Mouse (Mus musculus) frontal cortex, postnatal 10 days (tissue): ENCODE results near the gene Clcn6.
"Not testable (repeated sequence)": the region's sequence is repeated elsewhere in the genome, so short reads cannot be mapped to it uniquely, and the experiment has no call there.

Experiments
- DNase-seq, 2 experiments: peaks; one replicate each; pipeline ENCODE4 v3.0.0; 2022; ENCODE audit warnings: low spot score in 2 of 2, mixed read lengths in 1 of 2

Gene Clcn6

DNA sequence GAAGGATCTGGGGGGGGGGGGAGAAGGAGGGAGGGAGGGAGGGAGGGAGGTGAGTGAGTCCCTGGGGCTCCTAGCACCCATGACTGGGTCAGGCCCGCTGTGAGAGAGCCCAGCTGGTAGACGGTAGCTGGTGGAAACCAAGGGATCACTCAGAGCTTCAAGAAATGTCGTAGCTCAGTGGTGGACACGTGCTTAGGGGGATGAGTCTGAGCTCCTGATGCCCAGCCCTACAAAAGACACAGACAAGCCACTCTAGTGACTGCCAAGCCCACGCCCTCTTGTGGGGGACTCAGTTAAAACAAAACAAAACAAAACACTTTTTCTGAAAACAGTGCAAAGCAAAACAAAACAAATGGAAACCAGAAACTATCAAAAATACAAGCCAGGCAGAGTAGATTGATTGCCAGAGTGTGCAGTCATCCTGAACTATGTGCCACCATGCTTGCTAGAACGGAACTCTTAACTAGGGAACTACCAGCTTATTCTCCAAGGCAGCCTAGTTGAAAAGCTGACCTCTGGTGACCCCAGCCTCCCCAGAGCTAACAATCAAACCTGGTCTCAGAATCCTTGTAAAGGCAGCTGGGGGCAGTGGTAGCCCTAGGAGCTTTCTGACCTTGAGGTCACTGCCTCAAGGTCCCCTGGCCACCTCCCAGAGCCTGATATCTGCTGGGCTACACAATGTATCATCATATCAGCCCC, 27.2 kb upstream of the Clcn6 start:
- no peak for DNase-seq

DNA sequence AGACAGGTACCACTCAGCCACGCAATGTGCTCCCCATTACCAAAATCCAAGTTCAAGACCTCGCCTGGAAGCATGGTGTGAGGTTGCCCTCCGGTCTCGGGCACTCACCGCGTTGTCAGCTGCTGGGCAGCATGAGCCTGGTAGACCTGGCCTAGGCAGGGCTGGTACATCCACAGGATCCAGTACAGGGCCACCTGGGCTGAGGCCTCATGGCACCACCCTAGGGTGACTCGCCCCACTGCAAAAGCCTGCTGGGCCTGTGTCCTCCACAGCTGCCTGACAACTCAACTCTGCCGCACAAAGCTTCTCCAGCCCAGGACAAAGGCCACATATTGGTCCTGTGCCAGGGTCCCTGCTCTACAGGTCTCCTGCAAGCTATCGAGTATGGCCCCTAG, 22.5 kb upstream of the Clcn6 start:
- DNase-seq = no peak

DNA sequence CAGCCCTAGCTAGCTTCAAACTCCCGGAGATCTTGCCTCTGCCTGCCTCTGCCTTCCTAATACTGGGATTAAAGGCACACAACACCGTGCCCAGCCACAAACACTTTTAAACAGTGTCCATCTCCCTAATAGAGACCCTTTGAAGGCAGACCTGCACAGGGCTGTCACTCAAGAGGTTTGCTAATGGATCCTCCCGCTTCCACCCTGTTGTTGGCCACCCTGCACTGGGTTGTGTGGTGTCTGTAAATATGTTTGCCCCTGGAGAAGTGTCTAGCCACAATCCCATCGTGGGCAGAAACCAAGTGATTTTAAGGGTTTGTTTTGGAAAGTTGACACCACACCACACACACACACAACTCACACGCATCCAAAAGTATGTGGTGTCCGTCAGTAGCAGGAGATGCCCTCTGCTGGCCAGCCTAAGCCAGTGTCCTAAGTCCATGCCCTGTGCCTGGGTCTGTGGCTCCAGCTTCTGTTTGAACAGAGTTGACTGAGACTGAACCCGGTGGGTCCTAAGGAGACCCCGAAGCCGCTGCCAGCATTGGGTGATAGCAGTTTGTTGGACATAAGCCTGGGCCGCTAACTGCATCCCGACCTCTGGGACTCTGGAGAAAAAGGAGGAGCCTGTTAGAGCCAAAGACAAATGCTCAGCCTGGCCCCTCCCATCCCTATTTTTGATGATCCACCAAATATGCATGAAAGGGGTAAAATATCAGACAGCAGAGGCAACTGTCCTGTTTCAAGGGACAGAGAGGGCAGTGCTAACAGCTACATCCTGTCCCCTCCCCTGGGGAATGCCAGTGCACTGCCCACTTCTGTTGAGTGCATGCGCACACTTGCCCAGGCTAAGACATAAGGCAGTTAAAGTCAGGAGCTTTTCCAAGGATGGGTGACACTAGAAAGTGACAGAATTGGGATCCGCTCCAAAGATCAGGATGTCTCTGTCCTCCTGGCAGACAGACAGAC, 21.8 kb upstream of the Clcn6 start:
- no peak for DNase-seq

DNA sequence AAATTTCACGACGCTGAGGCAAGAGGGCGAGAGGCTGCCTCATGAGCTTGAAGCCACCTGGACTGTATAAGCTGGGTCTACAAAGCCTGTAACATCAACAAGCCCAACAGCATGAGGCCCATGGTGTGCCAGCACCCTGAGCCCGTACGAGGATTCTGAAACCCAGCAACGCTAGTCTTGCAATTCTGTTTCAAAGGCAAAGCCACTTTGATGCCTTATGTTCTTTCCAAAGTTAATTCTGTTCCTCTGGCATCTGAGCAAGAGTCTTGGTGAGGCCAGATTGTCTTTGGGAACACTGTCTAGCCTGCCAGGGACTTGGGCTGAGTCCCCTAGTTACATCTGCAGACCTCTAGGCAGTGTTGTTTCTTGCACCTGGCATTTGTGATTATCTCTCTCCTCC, 20.4 kb upstream of the Clcn6 start:
- no peak for DNase-seq

DNA sequence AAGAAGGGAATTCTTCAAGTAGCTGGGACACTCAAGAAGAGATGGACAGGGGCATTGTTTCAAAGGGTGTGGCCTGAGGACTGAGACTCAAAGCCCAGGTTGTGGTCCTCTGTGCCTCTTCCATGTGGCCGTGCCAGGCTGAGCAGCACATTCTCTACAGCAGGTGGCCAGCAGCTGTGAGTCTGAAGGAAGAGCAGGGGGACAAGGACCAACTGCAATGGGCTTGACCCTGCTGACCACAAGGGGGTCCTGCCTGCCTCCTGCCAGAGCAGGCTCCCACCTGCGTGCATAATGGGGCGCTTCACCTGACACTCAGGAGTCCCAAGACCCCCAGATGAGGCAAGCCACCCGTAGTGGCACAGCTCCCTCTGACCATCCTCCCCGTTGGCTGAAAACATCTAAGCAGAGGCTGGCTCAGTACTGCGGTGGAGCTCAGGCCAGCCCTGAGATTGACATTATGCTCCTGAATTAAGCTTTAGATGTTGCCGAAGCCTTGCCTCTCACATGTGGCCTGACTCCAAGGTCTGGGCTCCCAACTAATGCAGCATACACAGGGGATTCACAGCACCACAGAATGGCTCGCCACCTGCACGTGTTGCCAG, 19.7 kb upstream of the Clcn6 start:
- no peak for DNase-seq

DNA sequence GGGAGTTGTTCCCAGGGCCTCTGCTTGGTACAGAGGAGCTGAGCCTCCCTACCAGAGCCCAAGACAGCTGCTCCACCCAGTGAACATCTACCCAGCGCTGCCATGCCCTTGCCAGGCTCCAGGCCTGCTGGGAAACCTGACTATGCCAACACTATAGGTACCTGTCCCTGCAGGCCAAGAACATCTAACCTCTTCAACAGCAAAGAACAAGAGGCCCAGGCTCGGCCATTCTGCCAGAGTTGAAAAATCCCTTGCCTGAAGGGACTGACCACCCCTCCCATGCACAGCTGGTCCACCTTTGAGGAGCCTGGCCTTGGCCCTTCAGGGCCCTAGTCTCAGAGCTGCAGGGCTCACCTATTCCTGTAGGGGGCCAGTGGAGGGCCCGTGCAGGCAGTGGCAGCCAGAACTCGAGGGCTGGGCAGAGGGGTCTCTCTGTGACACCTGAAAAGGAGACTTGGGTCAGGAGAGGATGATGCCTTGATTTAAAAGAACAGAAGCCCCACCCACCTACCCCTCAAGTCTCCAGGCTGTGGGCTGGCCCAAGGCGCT, 19.1 kb upstream of the Clcn6 start:
- no peak for DNase-seq

DNA sequence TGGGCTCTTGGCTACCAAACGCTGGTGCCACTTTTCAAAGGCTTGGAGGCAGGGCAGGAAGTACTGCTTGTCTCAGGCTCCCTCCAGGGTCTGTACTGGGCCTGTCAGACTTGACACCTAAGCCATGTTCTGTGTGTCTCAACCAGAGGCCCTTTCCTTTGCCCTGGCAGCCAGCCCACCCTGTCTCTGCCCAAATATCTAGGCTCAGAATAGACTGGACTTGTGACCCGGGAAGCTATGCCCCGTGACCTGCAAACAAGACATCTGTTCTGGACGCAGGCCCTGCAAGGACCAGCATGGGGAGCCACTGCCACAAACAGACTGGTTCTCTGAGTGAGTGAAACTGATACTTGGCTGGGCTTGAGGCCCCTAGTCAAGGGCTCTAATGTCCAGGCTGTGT, 18.2 kb upstream of the Clcn6 start:
- DNase-seq = no peak

DNA sequence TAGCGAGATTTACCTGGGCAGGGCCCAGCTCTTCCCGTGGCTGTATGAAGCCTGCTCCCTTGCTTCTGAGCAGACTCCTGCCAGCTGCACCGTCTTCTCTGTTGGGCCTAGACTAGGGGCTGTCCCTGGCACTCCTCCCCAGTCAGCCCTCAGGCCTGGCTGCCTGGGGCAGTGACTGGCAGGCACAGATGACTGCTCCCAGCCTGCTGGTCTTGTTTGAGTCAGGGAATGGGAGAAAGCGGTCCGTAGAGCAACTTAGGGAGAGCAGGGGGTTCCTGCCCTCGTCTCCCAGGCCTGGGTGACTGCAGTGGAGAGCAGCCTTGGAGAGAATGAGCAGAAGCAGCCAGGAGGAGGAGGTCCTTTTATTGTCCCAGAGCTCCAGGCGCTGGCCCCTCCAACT, 17.6 kb upstream of the Clcn6 start:
- DNase-seq = no peak

DNA sequence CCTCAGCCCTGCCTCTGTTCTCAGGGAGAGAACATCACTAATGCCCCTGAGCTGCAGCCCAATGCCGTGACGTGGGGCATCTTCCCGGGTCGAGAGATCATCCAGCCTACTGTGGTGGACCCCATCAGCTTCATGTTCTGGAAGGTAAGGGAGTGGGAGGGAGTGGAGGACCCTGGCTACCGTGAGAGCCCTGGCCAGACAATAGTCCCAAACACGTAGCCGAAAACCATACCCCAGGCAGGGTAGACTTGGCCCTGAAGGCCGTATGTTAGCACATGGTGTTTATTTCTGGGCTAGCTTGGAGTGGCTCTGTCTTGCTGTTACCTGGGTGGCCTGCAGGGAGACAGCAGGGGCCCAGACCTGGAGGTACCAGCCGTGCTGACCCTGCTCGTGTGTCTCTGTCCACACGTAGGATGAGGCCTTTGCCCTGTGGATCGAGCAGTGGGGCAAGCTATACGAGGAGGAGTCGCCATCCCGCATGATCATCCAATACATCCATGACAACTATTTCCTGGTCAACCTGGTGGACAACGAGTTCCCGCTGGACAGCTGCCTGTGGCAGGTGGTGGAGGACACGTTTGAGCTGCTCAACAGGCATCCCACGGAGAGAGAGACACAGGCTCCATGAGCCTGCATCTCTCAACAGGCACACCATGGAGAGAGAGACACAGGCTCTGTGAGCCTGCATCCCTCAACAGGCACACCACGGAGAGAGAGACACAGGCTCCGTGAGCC, 16.5 kb upstream of the Clcn6 start:
- DNase-seq = no peak

DNA sequence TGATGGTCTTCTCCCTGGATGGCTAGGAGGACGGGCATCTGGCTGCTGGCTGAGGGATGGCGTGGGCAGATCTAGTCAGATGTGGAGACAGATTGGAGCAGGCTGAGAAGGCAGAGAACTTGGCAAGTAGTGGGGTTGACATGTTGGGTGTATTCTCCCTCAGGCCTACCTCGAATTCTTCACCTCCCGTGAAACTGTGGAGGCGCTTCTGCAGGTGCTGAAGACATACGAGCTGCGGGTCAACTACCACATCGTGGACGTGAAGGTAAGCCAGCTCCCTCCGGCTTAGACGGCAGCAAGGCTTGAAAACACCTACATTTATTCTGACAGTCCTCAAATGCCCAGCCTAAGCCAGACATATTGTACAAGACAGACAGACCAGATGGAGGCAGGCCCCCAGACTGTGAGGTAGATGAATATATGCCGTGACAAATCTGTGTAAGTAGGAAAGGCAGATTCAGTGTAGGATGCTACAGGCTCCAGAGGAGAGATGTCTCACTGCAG, 14.8 kb upstream of the Clcn6 start:
- DNase-seq = no peak

DNA sequence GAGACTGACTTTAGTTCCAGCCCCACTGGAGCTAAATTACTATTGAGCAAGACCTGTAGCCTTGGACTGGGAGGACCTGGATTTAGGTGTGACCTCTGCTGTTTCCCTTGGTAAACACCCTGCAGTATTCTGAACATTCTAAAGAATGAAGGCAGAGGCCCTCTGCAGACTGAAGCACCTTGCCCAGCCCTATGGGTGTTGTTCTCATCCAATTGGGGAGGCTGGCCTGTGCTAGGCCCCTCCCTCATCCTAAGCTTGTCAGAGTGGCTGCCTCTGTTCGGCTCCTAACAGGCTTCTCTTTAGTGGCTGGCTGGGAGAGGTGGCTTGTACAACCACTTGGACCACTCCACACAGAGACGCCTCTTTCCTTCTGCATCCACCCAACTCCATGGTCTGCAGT, 14.4 kb upstream of the Clcn6 start:
- no peak for DNase-seq

DNA sequence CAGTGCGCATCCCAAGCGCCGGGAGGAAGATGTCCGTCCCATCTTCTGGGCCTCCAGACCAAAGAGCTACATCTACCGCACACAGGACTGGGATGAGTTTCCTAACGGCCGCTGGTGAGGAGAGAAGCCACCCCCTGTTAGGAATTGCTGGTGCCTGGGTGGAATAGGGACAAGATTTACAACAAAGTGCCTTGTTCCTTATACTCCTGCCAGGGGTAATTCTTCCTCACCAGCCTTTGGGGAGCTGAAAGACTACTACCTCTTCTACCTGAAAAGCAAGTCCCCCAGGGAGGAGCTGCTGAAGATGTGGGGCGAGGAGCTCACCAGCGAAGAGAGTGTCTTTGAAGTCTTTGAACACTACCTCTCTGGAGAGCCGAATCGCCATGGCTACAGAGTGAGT, 13.3 kb upstream of the Clcn6 start:
- no peak for DNase-seq

DNA sequence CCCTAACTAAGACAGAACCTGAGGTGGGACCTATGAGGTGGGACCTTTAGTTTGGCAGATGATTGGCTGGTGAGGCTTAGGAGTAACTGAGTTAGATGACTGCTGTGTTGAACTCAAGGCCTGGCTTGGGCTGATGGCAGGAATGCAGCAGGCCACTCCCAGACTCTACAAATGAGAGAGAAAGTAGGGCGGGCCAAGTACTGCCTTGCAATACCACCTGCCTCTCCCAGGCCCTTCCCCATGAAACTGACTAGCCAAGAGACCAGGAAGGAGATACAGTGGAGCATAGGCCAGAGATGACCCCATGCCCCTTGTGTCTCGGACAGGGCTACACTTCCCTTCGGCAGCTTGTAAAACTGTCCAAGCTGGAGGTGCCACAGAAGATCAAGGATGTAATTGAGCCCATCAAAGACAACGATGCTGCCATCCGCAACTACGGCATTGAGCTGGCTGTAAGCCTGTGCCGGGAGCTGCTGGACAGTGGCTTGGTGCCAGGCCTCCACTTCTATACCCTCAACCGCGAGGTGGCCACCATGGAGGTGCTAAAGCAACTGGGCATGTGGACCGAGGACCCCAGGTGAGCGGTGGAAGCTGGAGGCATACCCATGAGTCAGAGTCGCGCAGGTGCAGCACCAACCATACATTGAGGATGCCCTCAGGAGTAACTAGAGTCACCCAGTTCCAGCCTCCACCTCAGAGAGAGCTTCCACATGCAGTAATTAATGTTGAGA, 12.6 kb upstream of the Clcn6 start:
- DNase-seq = no peak

DNA sequence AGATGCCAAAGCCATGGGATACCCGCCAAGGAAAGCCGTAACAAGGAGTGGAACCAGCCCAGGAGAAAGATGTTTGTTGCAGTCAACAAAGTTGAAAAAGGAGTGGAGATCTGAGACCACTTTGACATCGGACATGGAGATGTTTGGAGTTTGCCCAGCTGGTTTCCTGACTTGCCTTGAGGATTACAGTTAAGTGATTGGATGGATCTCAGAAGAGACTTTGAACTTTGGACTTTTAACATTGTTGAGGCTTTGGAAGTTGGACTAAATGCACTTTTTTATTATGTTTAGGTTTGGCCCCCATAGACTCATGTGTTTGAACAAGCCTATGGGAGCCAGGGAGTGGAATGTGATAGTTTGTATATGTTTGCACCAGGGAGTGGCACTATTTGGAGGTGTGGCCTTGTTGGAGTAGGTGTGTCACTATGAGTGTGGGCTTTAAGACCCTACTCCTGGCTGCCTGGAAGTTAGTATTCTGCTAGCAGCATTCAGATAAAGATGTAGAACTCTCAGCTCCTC, 11.8 kb upstream of the Clcn6 start:
- DNase-seq = not testable (repeated sequence)

DNA sequence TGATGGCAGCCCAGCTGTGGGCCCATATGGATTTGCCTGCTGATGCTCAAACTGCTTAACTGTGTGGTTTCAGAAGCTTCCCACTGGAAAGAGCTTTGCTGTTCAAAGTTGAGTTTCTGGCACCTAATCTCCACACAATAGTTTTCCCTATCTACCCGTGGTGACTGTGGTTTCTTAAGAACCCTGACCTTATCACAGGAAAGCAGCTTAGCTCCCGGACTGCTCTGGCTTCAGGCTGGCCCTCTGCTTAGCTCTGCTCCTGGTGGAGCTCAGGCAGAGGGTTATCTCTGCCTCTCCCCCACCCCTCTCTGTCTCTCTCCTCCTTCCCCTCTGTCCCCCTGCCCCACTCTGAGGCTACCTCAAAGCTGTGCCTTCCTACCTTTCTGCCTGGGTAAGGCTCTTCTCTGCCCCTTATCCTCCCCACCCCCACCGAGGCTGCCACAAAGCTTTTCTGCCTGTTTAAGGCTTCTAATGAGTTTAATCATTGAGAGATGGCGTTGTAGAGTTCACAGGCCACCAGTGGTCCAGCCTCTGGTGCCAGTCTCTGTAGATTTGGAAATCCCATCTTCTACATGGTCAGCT, 7.9 kb upstream of the Clcn6 start:
- no peak for DNase-seq

DNA sequence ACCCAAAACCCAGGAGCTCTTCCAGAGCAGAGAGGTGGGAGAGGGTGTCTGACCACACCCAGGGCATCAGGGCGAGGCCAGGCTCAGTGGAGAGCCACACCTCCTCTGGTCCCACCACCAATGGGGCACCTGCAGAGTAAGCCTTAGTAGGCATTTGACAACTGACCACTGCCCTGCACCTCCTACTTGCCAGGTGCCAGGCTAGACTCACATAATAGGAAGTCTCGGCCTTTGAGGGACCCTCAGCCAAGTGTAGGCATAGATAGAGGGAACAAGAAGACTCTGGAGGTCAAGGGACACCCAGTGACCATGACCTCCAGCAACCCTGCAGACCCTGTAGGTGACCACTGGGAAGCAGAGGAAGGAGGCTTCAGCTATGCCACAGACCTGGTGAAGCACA, 5.5 kb upstream of the Clcn6 start:
- no peak for DNase-seq

DNA sequence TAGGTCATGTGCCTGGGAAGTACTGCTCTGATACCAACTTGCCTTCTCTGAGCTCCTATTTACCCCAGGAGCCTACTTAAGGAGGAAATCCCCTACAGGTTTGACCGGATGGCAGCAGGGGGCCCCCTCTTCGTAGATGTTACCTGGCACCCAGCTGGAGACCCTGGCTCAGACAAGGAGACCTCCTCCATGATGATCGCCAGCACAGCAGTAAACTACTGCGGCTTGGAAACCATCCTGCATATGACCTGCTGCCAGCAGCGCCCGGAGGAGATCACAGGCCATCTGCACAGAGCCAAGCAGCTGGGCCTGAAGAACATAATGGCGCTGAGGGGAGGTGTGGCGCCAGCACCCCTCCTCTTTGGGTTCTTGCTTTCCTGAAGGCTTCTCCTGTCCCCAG, 4.7 kb upstream of the Clcn6 start:
- DNase-seq = not testable (repeated sequence)

DNA sequence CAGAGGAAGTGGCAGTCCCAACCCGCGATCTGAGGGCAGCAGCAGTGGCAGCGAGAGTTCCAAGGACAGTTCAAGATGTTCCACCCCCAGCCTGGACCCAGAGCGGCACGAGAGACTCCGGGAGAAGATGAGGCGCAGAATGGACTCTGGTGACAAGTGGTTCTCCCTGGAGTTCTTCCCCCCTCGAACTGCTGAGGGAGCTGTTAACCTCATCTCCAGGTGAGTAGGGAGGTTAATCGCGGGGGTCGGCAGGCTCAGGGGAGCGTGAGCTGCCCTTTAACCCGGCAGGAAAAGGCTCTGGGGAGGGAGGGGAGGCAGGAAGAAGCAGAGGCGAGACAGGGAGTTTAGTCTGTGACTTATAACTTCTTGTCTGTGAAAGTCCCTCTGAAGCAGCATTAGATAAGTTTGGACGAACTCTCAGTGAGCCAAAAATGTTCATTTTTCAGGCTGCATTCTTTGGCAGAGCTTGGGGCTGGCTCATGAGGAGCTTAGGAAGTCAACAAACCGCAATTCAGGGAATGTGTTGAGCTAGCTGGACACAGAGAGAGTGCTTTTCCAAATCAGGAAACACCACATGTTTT, 3.1 kb upstream of the Clcn6 start:
- no peak for DNase-seq

DNA sequence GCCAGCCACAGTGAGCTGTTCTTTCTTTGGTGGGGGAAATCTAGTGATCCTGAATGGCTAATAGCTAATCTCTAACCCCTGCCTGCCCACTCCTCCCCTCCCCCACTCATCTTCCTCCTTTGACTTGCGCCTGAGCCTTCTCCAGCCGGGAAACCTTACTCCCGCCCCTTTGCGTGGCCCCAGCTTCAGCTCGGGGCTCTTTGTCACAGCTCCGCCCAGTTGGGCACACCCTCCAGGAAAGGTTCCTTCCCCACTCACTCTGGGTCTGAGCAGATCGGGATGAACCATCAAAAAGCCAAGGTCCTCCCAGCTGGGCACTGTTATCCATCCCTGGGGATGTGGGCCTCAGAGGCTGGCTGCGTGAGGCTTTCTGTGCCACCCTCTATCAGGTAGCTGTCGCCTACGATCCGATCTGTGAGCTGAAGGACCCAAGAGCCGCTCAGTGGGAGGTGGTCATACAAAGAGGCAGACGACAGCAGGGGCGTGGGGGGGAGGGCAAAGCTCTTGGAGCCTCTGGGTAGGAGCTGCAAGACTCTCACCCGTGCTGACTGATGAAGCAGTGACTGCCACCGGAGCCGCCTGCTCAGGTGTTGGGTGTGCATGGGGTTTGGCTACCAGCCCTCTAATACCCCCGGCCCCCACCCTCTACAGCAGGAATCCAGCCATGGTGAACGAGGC, 2.5 kb upstream of the Clcn6 start:
- peak in 1 of 2 experiments; percentile 50 for DNase-seq
